31 mouse cellular contexts compared by ENCODE assay signal in the genomic region with DNA sequence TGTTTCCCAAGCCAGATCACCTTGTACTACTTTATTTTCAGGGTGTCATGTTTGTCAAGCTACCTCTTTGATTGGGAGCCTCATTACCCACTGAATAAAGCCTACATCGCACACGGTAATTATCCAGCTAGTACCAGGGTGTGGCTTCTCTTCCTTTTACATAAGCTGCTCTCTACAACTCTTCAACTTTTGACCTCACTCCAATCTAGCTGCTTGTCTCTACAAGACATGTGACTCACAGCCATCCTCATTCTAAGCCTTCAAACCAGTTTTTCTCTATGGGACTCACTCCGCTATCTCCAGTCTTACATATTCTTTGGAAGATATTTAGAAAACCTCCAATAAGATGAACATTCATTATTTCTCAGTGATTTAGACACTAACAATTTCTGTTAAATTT. TPM values are rescaled to one million over a fixed set of nuclear protein-coding genes. Genes with fewer than 3 reads are reported as not detected.
"Had no signal": no experiment of that assay in that cellular context is flagged by ENCODE, and none has a peak within 500 bp of the region (broad histone marks: within the 10 kb centered on the region; RNA-seq: fewer than 3 reads in every experiment).

No protein-coding gene starts in this region.

- DNase-seq: gastrocnemius, postnatal 14 days; gastrocnemius, postnatal 36 days; heart, adult 11 months; heart, adult 2 months; heart, postnatal 14 days; heart, postnatal 36 days; kidney, adult 18-20 months; kidney, adult 8-10 months; kidney, postnatal 10 days; kidney, postnatal 25 days; kidney, postnatal 4 days; liver; liver, embryonic 13.5 days had no signal

- H3K27me3 ChIP-seq: heart, embryonic 13.5 days; heart, embryonic 15.5 days; hindbrain, embryonic 13.5 days; hindbrain, embryonic 15.5 days; limb, embryonic 13.5 days; liver, embryonic 13.5 days; liver, embryonic 15.5 days had no signal

- H3K4me1 ChIP-seq: heart, embryonic 13.5 days; heart, embryonic 15.5 days; hindbrain, embryonic 13.5 days; hindbrain, embryonic 15.5 days; limb, embryonic 13.5 days; liver, embryonic 13.5 days; liver, embryonic 15.5 days had no signal

- H3K27ac ChIP-seq: heart, adult 2 months; heart, embryonic 13.5 days; heart, embryonic 15.5 days; hindbrain, embryonic 13.5 days; hindbrain, embryonic 15.5 days; hindbrain, postnatal 0 days; layer of hippocampus, adult 2 months; left cerebral cortex, adult 2 months; limb, embryonic 13.5 days; liver, embryonic 13.5 days; liver, embryonic 15.5 days had no signal

- H3K9me3 ChIP-seq: heart, embryonic 13.5 days; heart, embryonic 15.5 days; hindbrain, embryonic 13.5 days; hindbrain, embryonic 15.5 days; limb, embryonic 13.5 days; liver, embryonic 13.5 days; liver, embryonic 15.5 days had no signal

- H3K4me3 ChIP-seq: heart, adult 2 months; heart, embryonic 13.5 days; heart, embryonic 15.5 days; hindbrain, embryonic 13.5 days; hindbrain, embryonic 15.5 days; layer of hippocampus, adult 2 months; left cerebral cortex, adult 2 months; limb, embryonic 13.5 days; liver, embryonic 13.5 days; liver, embryonic 15.5 days had no signal

- H3K9ac ChIP-seq: heart, embryonic 13.5 days; heart, embryonic 15.5 days; hindbrain, embryonic 13.5 days; hindbrain, embryonic 15.5 days; limb, embryonic 13.5 days; liver, embryonic 13.5 days; liver, embryonic 15.5 days had no signal

- H3K36me3 ChIP-seq: heart, embryonic 13.5 days; heart, embryonic 15.5 days; hindbrain, embryonic 13.5 days; hindbrain, embryonic 15.5 days; limb, embryonic 13.5 days; liver, embryonic 13.5 days; liver, embryonic 15.5 days had no signal

- H3K4me2 ChIP-seq: heart, embryonic 11.5 days; heart, embryonic 13.5 days; heart, embryonic 15.5 days; hindbrain, embryonic 13.5 days; hindbrain, embryonic 15.5 days; limb, embryonic 13.5 days; liver, embryonic 11.5 days; liver, embryonic 13.5 days; liver, embryonic 15.5 days had no signal

- ATAC-seq: hindbrain, postnatal 0 days had no signal

RNA-seq across cellular contexts. Expression of gene Cldn17, which starts 43.5 kb away (rescaled TPM):
- polyA plus RNA-seq: gonadal fat pad, adult 2 months; heart, adult 2 months; heart, embryonic 11.5 days; heart, embryonic 13.5 days; heart, embryonic 15.5 days; heart, postnatal 0 days; hindbrain, embryonic 11.5 days; hindbrain, embryonic 13.5 days; hindbrain, embryonic 15.5 days; hindbrain, postnatal 0 days; intestine, embryonic 14.5 days; kidney, embryonic 14.5 days; kidney, embryonic 16.5 days; limb, embryonic 11.5 days; limb, embryonic 13.5 days; liver, embryonic 11.5 days; liver, embryonic 13.5 days; liver, embryonic 15.5 days had no signal
